Mouse (Mus musculus) heart, adult 2 months (tissue): ENCODE measurements around the gene Macrod2. TPM values are rescaled to one million over a fixed set of nuclear protein-coding genes. Genes with fewer than 3 reads are reported as not detected.

Source experiments
- DNase-seq, 2 experiments: peaks; one replicate each; pipeline ENCODE4 v3.0.0; 2021
- H3K27ac ChIP-seq: fragments of 200-600 bp; 2 replicates; pipeline ENCODE4 v1.8.1; 2022
- H3K27me3 ChIP-seq: fragments of 200-500 bp; 2 replicates; pipeline ENCODE4 v1.6.1; 2012; ENCODE audit warnings: mild to moderate bottlenecking, low read length, inconsistent platforms, mixed read lengths; ENCODE audit not compliant: control insufficient read depth, insufficient read depth
- H3K36me3 ChIP-seq: fragments of 200-500 bp; 2 replicates; pipeline ENCODE4 v1.6.1; 2012; ENCODE audit warnings: low read length, inconsistent platforms; ENCODE audit not compliant: control insufficient read depth, insufficient read depth
- H3K4me1 ChIP-seq: fragments of 200-500 bp; 2 replicates; pipeline ENCODE4 v1.6.1; 2011; ENCODE audit warnings: low read length; ENCODE audit not compliant: control insufficient read depth, insufficient read depth
- H3K4me3 ChIP-seq: fragments of 200-600 bp; 2 replicates; pipeline ENCODE4 v1.8.1; 2022
- H3K79me2 ChIP-seq: fragments of 200-500 bp; replicated peaks from 2 replicates; pipeline ENCODE4 v1.6.1; 2012; ENCODE audit warnings: mild to moderate bottlenecking, inconsistent platforms, low read length, moderate library complexity, mixed read lengths; ENCODE audit not compliant: control insufficient read depth, insufficient read depth
- H3K9ac ChIP-seq: fragments of 200-500 bp; 2 replicates; pipeline ENCODE4 v1.6.1; 2012; ENCODE audit warnings: low read depth, mild to moderate bottlenecking, control low read depth, inconsistent platforms, low read length, mixed read lengths
- CTCF ChIP-seq: fragments of 200-600 bp; IDR thresholded peaks from 2 replicates; pipeline ENCODE4 v1.8.1; 2022; ENCODE audit warnings: antibody characterized with exemption, mild to moderate bottlenecking, moderate library complexity
- EP300 ChIP-seq: fragments of 200-500 bp; IDR thresholded peaks from 2 replicates; pipeline ENCODE4 v1.6.1; 2011; ENCODE audit warnings: low read depth, low read length, control low read depth; ENCODE audit not compliant: insufficient read depth
- POLR2A ChIP-seq: fragments of 200-500 bp; IDR thresholded peaks from 2 replicates; pipeline ENCODE4 v1.6.1; 2011; ENCODE audit warnings: mild to moderate bottlenecking, low read depth, low read length, control low read depth; ENCODE audit not compliant: insufficient read depth
- WGBS: fragments of 180-500 bp; shearing (Covaris S2); methylation state at CpG from one replicate; pipeline ENCODE4 v1.1.7; 2018; 5-methylcytosine and 5-hydroxymethylcytosine counted together
- intact Hi-C: fragments of 180-260 bp; cut with DNase I; formaldehyde crosslinking; loops from one replicate; pipeline ENCODE4 v1.15.1; 2025
- polyA plus RNA-seq: library from polyadenylated mRNA; depleted of rRNA; stranded (reverse); fragments of >200 nt; gene quantifications from 2 replicates; pipeline ENCODE4 v1.2.3, GENCODE M21; 2012
- total RNA-seq, 2 experiments: library from RNA; stranded (reverse); gene quantifications; 2 replicates each; pipeline ENCODE4 v1.2.3; 2021

The Macrod2 gene
- total and polyA plus RNA-seq, 3 experiments: 2.3 to 9.7 (median 8.5) TPM

DNA sequence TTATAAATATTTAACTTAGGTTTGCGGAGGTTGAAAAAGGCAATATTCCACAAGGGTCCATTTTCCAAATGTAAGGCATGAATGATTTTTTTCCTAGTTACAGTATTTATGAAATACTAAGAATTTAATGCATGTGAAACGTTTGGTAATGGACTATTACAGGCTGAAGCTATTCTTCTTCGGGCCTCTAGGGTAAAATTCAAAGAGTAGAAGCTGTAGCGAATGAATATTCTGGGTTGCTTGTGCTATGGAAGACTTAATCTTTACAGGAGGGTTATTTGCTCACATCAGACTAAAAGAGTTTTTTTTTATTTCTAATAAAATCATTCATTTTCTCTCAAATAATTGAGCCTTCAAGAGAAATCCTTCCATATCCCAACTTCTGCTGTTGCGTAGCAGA is 1039.0 kb downstream of the Macrod2 start:
- H3K27ac ChIP-seq: no peak overlapping the region
- H3K79me2 ChIP-seq: no peaks in the 10 kb centered on the region
- H3K4me1 ChIP-seq: no peaks in the 10 kb centered on the region
- no peak for DNase-seq
- TF ChIP-seq CTCF (no peak), EP300 (no peak), POLR2A (no peak)
- intact Hi-C loops: no loop called here
- no peak overlapping the region for H3K4me3 ChIP-seq
- no peaks in the 10 kb centered on the region for H3K36me3 ChIP-seq
- no peak overlapping the region for H3K9ac ChIP-seq
- WGBS: 83% methylated on average over 5 of the region's 5 CpGs
- H3K27me3 ChIP-seq: no peaks in the 10 kb centered on the region

DNA sequence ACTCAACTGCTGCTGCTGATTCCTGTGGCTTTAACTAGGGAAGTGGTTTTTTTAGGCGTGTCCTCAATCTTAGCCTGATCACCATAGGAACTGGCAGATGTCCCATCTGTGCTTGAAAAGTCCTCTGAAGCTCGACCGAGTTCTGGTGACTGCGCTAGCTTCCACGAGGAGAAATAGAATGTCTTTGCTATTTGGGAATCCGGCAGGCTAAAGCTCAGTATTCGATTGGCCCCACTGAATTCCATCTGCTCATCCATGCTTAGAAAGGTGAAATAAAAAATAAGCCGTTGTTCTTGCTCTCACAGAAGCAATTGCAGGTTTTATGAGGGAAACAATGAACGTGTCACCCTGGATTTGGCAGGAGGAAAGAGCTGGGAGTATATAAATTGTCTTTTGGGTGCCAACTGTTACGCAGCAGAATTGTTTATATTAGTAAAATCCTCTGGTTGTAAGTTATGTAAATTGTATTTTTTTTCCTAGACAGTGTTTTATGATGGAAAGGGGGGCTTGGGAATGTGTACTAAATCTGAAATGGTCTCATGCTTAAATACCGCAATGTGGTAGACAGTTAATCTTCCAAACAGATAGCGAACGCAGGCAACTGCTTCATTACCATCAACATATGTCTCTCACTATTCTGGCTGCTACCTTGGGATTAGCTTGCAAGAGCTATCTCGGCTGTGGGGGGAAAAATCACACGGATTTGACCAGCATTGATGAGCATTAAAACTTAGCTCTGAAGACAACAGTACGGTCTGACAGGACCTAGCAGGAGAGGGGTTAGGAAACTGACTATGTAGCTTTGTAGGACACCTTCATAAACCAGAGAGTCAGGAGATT is 1039.8 kb downstream of the Macrod2 start:
- Histone ChIP-seq H3K4me3 (no peak overlapping the region), H3K36me3 (no peaks in the 10 kb centered on the region), H3K4me1 (no peaks in the 10 kb centered on the region), H3K9ac (no peak overlapping the region), H3K79me2 (no peaks in the 10 kb centered on the region), H3K27ac (no peak overlapping the region), H3K27me3 (no peaks in the 10 kb centered on the region)
- intact Hi-C loops: no loop called here
- no peak for DNase-seq
- WGBS: 66% methylated on average over 16 of the region's 16 CpGs
- TF ChIP-seq CTCF: no peak
- TF ChIP-seq POLR2A: no peak
- TF ChIP-seq EP300: no peak

DNA sequence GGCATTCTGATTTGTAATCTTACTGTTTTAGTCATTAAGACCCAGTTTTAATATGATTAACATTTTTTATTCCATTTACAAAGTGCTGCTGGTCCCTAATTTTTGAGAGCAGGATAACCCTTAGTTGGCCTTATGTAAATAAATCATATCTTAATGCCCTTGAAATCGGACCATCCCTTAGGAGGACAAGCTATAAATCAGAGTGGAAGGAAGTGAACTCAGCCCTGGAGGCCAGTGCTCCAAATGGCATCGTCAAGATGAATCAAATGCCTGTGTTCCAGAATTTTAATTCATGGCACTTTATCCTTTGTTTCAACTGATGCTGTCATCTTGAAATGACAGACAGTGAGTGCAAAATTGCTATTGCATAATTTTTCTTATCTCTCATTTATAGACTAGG is 1046.8 kb downstream of the Macrod2 start:
- Histone ChIP-seq H3K4me3 (no peak overlapping the region), H3K79me2 (no peaks in the 10 kb centered on the region), H3K9ac (no peak overlapping the region), H3K27ac (no peak overlapping the region), H3K36me3 (no peaks in the 10 kb centered on the region), H3K4me1 (no peaks in the 10 kb centered on the region), H3K27me3 (no peaks in the 10 kb centered on the region)
- no peak for DNase-seq
- 48% methylated on average over 2 of the region's 2 CpGs for WGBS
- TF ChIP-seq POLR2A (no peak), EP300 (no peak), CTCF (no peak)
- intact Hi-C loops: no loop called here

DNA sequence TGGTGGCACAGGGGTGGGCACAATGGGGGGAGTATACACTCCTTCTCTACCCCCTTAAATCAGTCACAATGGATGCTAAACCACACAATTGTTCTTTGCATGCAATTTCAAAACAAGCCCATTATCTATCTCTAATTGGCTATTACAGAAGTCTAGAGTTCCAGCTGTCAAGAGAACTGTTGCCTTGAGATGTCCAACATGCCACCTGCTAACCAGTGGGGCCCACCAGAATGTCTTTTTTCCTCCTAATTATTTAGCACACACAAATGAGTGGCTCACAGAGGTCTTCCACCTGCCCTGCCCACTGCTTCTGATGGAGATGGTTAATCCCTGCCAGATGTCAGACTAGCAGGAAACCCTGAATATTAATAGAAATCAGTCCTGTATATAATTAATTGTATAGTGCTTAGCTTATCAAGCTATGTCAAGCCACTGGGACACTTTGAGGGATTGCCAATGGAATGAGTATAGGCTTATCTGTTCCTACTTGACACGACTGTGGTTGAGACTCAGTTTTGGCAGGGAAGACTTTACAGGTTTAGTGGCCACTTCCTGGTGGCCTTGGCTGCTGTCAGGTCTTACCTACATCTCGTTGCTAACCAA is 1054.1 kb downstream of the Macrod2 start:
- Histone ChIP-seq H3K79me2 (no peaks in the 10 kb centered on the region), H3K9ac (no peak overlapping the region), H3K27me3 (no peaks in the 10 kb centered on the region), H3K4me1 (no peaks in the 10 kb centered on the region), H3K4me3 (no peak overlapping the region), H3K27ac (no peak overlapping the region), H3K36me3 (no peaks in the 10 kb centered on the region)
- no peak for TF ChIP-seq EP300
- no peak for DNase-seq
- 20% methylated on average over 2 of the region's 2 CpGs for WGBS
- intact Hi-C loops: no loop called here

DNA sequence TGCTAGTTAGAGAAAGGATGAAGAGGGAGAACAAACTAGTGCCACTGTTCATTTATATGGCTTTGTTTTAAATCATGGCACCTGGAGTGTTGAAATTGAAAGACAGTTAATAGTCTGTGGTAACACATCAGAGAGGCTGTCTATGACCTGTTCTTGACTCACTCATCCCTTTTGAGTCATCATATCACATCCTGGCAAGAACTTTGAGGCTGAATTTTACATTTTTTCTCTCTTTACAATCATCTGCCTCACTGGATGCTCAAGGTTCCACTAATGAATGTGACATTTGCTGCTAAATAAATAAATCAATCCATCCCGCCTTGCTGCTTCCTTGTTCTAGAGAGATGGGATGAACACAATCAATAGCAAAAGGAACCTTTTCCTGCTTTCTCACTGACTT is 1068.8 kb downstream of the Macrod2 start:
- no peaks in the 10 kb centered on the region for H3K36me3 ChIP-seq
- WGBS: 90% methylated on average over 1 of the region's 1 CpGs

DNA sequence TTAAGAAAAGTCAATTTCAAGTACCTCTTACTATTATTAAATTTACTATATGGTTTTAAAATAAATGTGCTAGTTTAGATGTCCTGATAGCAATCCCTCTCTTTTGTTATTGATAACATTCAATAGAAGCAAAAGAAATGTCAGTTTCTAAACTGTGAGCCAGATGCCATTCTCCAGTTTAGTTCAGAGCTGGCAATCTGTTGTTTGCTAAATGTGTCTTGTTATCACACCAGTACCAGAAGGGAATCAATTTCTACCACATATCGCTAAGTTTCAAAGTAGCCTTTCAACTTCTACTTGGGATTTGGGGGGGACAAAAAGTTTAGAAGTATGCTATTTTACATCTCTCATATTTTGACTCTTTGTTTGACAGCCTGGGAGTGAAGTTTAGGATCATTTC is 1077.7 kb downstream of the Macrod2 start:
- no peak for DNase-seq
- intact Hi-C loops: no loop called here
- H3K4me3 ChIP-seq: no peak overlapping the region
- H3K36me3 ChIP-seq: no peaks in the 10 kb centered on the region
- TF ChIP-seq POLR2A (no peak), EP300 (no peak), CTCF (no peak)
- no peak overlapping the region for H3K9ac ChIP-seq
- no peaks in the 10 kb centered on the region for H3K4me1 ChIP-seq
- H3K79me2 ChIP-seq: no peaks in the 10 kb centered on the region
- H3K27me3 ChIP-seq: no peaks in the 10 kb centered on the region
- no peak overlapping the region for H3K27ac ChIP-seq
- 90% methylated on average over 1 of the region's 1 CpGs for WGBS

More for the DNA sequence above, 1068.8 kb downstream of the Macrod2 start:
- Histone ChIP-seq H3K27ac (no peak overlapping the region), H3K27me3 (no peaks in the 10 kb centered on the region), H3K79me2 (no peaks in the 10 kb centered on the region), H3K4me1 (no peaks in the 10 kb centered on the region), H3K4me3 (no peak overlapping the region), H3K9ac (no peak overlapping the region)
- no peak for TF ChIP-seq EP300
- TF ChIP-seq POLR2A: no peak
- no peak for DNase-seq
- intact Hi-C loops: no loop called here
